Mouse (Mus musculus) erythroblast, embryonic 14.5 days (primary cell): ENCODE measurements around the gene Olfr545. TPM values are rescaled to one million over a fixed set of nuclear protein-coding genes. Genes with fewer than 3 reads are reported as not detected.
A peak's percentile ranks its signal among the peaks of the same experiment; 100 is the strongest.

Experiments used
- H3K27me3 ChIP-seq: 2 replicates; pipeline ENCODE4 v1.6.1; 2012; ENCODE audit warnings: inconsistent platforms; ENCODE audit not compliant: control insufficient read depth
- H3K36me3 ChIP-seq: 2 replicates; pipeline ENCODE4 v1.6.1; 2012; ENCODE audit warnings: mild to moderate bottlenecking, inconsistent platforms; ENCODE audit not compliant: control insufficient read depth
- H3K4me1 ChIP-seq: 2 replicates; pipeline ENCODE4 v1.6.1; 2012; ENCODE audit warnings: inconsistent platforms; ENCODE audit not compliant: control insufficient read depth
- H3K4me3 ChIP-seq: replicated peaks from 2 replicates; pipeline ENCODE3; 2012; ENCODE audit warnings: moderate library complexity, mild to moderate bottlenecking, inconsistent platforms
- H3K9me3 ChIP-seq: 2 replicates; pipeline ENCODE4 v1.6.1; 2012; ENCODE audit warnings: low read length, inconsistent platforms, mixed read lengths; ENCODE audit not compliant: control insufficient read depth
- GATA1 ChIP-seq: IDR thresholded peaks from 2 replicates; pipeline ENCODE4 v1.6.1; 2012; ENCODE audit warnings: low read length, inconsistent platforms, mixed read lengths
- TAL1 ChIP-seq: IDR thresholded peaks from 3 replicates; pipeline ENCODE4 v1.6.1; 2012; ENCODE audit warnings: low read length, inconsistent platforms, mixed read lengths
- polyA plus RNA-seq: library from polyadenylated mRNA; stranded (reverse); fragments of >175 nt; gene quantifications from 2 replicates; pipeline ENCODE4 v1.2.3, GENCODE M21; 2012

The Olfr545 gene
- polyA plus RNA-seq, 1 experiment: not detected

DNA sequence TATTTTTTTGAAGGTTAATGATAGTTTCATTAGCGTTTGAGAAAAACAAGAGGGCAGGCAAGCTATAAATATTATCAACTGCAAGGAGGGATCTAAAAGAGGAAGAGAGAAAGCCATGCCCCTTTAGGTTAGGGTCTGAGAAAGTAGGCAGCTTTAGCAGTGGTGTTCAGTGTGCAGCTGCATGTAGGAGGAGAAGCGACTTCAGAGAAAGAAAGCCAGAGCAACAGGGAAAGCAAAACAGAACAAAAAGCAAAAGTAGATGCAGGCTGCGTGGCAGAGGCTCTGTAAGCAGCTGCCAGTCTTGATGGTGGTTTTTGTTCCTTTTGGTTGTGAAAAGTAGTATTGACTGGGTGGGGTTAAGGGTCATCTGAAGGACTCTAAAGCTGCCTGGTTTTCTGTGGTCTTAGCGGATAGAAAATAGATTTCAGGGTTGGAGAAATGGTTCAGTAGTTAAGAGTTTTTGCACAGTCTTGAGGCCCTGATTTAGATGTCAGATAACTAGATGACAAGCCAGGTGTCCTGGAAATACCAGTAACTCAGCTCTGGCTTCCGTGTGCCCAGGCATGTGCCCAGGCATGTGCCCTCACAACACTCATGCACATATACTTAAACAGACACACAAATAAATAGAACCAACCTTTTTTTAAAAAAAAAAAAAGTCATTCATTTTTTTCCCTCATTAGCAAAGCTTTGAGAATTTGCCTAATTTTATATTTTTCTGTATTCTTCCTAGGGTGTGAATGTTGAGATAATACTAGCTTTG lies 40.6 kb downstream of the Olfr545 start:
- Histone ChIP-seq H3K27me3 (no peaks in the 10 kb centered on the region), H3K9me3 (no peaks in the 10 kb centered on the region), H3K4me3 (no peak overlapping the region), H3K36me3 (peaks cover 100% of the 10 kb centered on the region), H3K4me1 (no peaks in the 10 kb centered on the region)
- TF ChIP-seq GATA1: no peak
- TF ChIP-seq TAL1: no peak

DNA sequence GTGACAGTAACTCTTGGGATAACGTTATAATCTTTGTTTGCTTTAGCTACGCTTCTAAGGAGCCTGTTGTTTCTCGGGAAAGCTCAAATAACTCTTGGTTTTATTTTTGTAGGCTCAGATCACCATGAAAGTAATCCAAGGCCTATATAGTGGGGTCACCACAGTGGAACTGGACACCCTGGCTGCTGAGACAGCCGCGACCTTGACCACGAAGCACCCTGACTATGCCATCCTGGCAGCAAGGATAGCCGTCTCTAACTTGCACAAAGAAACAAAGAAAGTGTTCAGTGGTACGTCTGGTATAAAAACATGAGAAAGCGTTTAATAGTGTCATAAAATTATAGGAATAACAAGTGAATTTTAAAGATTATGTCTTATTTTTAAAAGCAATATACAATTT lies 52.9 kb downstream of the Olfr545 start:
- Histone ChIP-seq H3K27me3 (no peaks in the 10 kb centered on the region), H3K36me3 (peaks cover 89% of the 10 kb centered on the region), H3K4me1 (peaks cover 20% of the 10 kb centered on the region), H3K4me3 (no peak overlapping the region), H3K9me3 (no peaks in the 10 kb centered on the region)
- no peak for TF ChIP-seq TAL1
- TF ChIP-seq GATA1: no peak

DNA sequence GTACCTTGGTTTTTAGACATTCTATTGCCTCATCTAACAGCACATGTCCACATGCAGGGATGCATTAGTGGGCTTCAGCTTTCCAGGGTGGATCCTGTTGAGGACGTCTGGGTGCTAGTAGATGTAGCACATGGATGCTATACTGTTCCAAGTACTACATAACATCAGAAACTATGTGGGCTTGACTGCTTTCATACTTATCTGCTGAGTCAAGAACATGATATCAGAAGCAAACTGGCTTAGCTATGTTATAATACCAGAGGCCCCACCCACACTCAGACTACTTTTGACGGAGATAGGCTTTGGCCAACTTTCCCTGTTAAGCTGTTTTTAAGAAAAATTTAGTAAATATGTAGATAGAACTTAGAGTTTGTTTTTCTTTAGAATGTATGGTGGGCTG lies 55.1 kb downstream of the Olfr545 start:
- peaks cover 27% of the 10 kb centered on the region for H3K4me1 ChIP-seq
- H3K36me3 ChIP-seq: peaks cover 68% of the 10 kb centered on the region
- H3K27me3 ChIP-seq: no peaks in the 10 kb centered on the region
- TF ChIP-seq GATA1 (0 out of 2 replicates have a peak, but pooled peaks have one; percentile 34), TAL1 (no peak)
- H3K4me3 ChIP-seq: peak overlapping the region; percentile 98
- no peaks in the 10 kb centered on the region for H3K9me3 ChIP-seq

DNA sequence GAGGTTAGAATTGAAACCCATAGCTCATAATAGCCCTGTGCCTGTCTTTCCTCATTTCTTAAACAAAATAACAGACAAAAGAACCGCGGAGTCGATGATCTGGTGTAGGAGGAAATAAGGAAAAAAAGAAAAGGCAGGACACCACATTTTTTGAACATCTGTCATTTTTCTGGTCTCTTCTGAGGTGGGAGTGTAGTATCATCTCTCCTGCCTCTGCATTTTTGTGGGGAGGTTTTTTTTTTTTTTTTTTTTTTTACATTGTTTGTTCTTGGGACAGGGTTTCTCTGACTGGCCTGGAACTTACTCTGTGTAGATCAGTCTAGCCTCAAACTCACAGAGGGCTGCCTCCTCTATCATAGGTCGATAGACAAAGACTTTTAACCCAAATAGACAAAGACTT lies 56.9 kb downstream of the Olfr545 start:
- Histone ChIP-seq H3K36me3 (peaks cover 49% of the 10 kb centered on the region), H3K27me3 (no peaks in the 10 kb centered on the region), H3K4me3 (peak overlapping the region; percentile 98), H3K4me1 (peaks cover 27% of the 10 kb centered on the region), H3K9me3 (no peaks in the 10 kb centered on the region)
- TF ChIP-seq TAL1 (no peak), GATA1 (no peak)

DNA sequence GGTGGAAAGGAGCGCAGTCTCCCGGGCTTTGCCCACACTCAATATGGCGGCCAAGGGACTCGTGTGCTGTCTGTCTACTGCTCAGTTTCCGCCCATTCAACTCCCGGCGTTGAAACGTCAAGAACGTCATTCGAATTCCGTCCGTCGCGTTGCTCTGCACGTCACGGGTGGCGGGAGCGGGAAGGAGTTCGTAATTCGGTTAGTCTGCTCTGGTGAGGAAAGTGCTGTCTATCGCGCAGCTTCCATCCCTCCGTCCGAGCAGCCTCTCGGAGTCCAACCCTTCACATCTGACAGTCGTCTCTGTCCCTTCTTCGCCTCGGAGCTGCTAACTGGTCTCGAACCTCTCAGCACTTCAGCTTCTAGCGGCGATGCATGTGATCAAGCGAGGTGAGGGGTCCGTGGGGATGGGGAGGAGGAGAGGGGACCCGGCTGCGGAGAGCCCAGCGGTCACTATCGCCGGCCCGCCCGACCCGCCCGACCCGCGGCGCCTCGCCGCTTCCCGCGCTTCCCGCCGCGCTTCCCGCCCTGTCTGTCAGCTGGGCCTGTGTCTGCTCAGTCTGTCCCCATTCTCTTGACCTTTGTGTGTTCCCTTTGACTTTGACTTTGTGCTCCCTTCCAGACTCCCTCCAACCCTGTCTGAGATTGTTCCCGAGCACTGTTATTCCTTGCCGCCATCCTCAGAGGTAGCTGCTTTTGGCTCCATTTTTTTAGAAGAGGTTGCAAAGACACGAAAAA lies 57.5 kb downstream of the Olfr545 start, which contains the start of gene Rrm1:
TSS of gene Rrm1 (plus strand) at position 39 of the 735 bp plus-strand sequence.
- Histone ChIP-seq H3K36me3 (peaks cover 45% of the 10 kb centered on the region), H3K27me3 (no peaks in the 10 kb centered on the region)
- no peak for TF ChIP-seq GATA1
- TF ChIP-seq TAL1: no peak

More for the DNA sequence above, 57.5 kb downstream of the Olfr545 start, which contains the start of gene Rrm1:
- no peaks in the 10 kb centered on the region for H3K9me3 ChIP-seq
- peak within 1 kb of the TSS; percentile 98 for H3K4me3 ChIP-seq
- H3K4me1 ChIP-seq: peaks cover 27% of the 10 kb centered on the region

Other genes starting within 250 kb of the Olfr545 start
- 7.6 and 15.0 TPM in 2 replicates for gene Rhog, start 243.5 kb downstream of the Olfr545 start, polyA plus RNA-seq
- 2.7 and 2.9 TPM in 2 replicates for gene Stim1, start 231.8 kb downstream of the Olfr545 start, polyA plus RNA-seq
- gene Rrm1, start 57.9 kb downstream of the Olfr545 start, polyA plus RNA-seq: 14.9 and 31.0 TPM in 2 replicates
- not detected in 2 replicates for gene Olfr543, start 17.9 kb downstream of the Olfr545 start, polyA plus RNA-seq
- not detected in 2 replicates for gene Olfr544, start 11.3 kb downstream of the Olfr545 start, polyA plus RNA-seq
- gene Olfr547, start 35.2 kb upstream of the Olfr545 start, polyA plus RNA-seq: not detected in 2 replicates
- gene Olfr548-ps1, start 41.3 kb upstream of the Olfr545 start, polyA plus RNA-seq: not detected in 2 replicates
- not detected in 2 replicates for gene Olfr549, start 50.3 kb upstream of the Olfr545 start, polyA plus RNA-seq
- 0.09 and 0.26 TPM in 2 replicates for gene Trim21, start 65.9 kb upstream of the Olfr545 start, polyA plus RNA-seq
- gene Olfr550, start 71.9 kb upstream of the Olfr545 start, polyA plus RNA-seq: not detected in 2 replicates
- gene Olfr551, start 92.3 kb upstream of the Olfr545 start, polyA plus RNA-seq: not detected in 2 replicates
- gene Olfr552, start 98.2 kb upstream of the Olfr545 start, polyA plus RNA-seq: not detected in 2 replicates
- gene Olfr553, start 118.6 kb upstream of the Olfr545 start, polyA plus RNA-seq: not detected in 2 replicates
- gene Olfr554, start 138.9 kb upstream of the Olfr545 start, polyA plus RNA-seq: not detected in 2 replicates
- not detected in 2 replicates for gene Olfr555, start 159.2 kb upstream of the Olfr545 start, polyA plus RNA-seq
- not detected in 2 replicates for gene Olfr556, start 165.3 kb upstream of the Olfr545 start, polyA plus RNA-seq
- 0.05 TPM in 1 of 2 replicates, not detected in the other for gene Trim68, start 187.8 kb upstream of the Olfr545 start, polyA plus RNA-seq
- gene Olfr557, start 196.3 kb upstream of the Olfr545 start, polyA plus RNA-seq: not detected in 2 replicates
- gene Olfr558, start 202.6 kb upstream of the Olfr545 start, polyA plus RNA-seq: not detected in 2 replicates
- not detected in 2 replicates for gene Olfr33, start 219.5 kb upstream of the Olfr545 start, polyA plus RNA-seq
- not detected in 2 replicates for gene Olfr559, start 227.9 kb upstream of the Olfr545 start, polyA plus RNA-seq